In the genomic region with DNA sequence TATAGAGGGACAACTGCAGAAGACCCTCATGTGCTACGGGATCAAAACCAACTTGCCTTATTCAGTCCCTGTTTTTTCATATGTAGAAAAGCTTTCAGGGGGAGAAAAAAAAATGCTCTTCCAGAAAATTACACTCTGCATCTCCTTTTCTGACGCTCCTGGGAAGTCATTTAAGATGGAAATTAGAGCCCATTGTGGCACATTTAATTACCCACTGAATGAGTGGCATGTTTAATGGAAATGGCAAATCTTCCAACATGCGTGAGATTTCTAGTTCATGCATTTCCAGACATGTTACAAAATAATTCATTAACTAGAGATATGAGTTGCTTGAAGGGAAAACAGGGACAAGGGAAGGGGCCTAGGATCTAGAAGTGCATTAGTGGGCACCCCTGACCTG, we compare ENCODE assay signal across 17 mouse cellular contexts.
DNase-seq lines count a peak whose midpoint lies in the region; ATAC-seq and TF ChIP-seq lines count a peak whose summit lies in the region.
"Had no signal": no experiment of that assay in that cellular context is flagged by ENCODE, and none has a peak within 500 bp of the region (broad histone marks: within the 10 kb centered on the region; RNA-seq: fewer than 3 reads in every experiment).

No protein-coding gene starts in this region.

- 20% methylated on average over 3 of the region's 3 CpGs for WGBS in forebrain, postnatal 0 days
- WGBS in forebrain, embryonic 16.5 days, result 21% methylated on average over 3 of the region's 3 CpGs
- 41% methylated on average over 3 of the region's 3 CpGs for WGBS in hindbrain, embryonic 13.5 days
- 76% methylated on average over 3 of the region's 3 CpGs for WGBS in hindbrain, embryonic 11.5 days

- no peak overlapping the region for H3K4me2 ChIP-seq in forebrain, postnatal 0 days (ENCODE audit: low read depth)
- H3K4me2 ChIP-seq in forebrain, embryonic 16.5 days (ENCODE audit: low read length), result no peak overlapping the region
- no peak overlapping the region for H3K4me2 ChIP-seq in hindbrain, embryonic 13.5 days
- H3K4me2 ChIP-seq in hindbrain, embryonic 11.5 days (replicated peaks; ENCODE audit: low read depth, low read length), result no peak overlapping the region
- H3K4me2 ChIP-seq: embryonic facial prominence, embryonic 12.5 days; forebrain, embryonic 15.5 days had no signal

- no peaks in the 10 kb centered on the region for H3K27me3 ChIP-seq in forebrain, postnatal 0 days (ENCODE audit: insufficient read depth, low read length)
- H3K27me3 ChIP-seq in forebrain, embryonic 16.5 days (replicated peaks; ENCODE audit: control insufficient read depth, insufficient read depth, low read length), result no peaks in the 10 kb centered on the region
- H3K27me3 ChIP-seq in hindbrain, embryonic 13.5 days, result no peaks in the 10 kb centered on the region
- H3K27me3 ChIP-seq in hindbrain, embryonic 11.5 days (ENCODE audit: control insufficient read depth, insufficient read depth, low read length), result no peaks in the 10 kb centered on the region
- H3K27me3 ChIP-seq: embryonic facial prominence, embryonic 12.5 days; forebrain, embryonic 15.5 days had no signal

- no peak for ATAC-seq in forebrain, postnatal 0 days
- no peak for ATAC-seq in forebrain, embryonic 16.5 days
- ATAC-seq in hindbrain, embryonic 13.5 days (ENCODE audit: low FRiP score), result no peak
- no peak for ATAC-seq in hindbrain, embryonic 11.5 days (ENCODE audit: low FRiP score)
- ATAC-seq: forebrain, embryonic 15.5 days had no signal

- H3K4me3 ChIP-seq in forebrain, postnatal 0 days (ENCODE audit: low read depth, low read length), result no peak overlapping the region
- H3K4me3 ChIP-seq in forebrain, embryonic 16.5 days (replicated peaks; ENCODE audit: low read length), result no peak overlapping the region
- no peak overlapping the region for H3K4me3 ChIP-seq in hindbrain, embryonic 13.5 days
- no peak overlapping the region for H3K4me3 ChIP-seq in hindbrain, embryonic 11.5 days (ENCODE audit: low read depth, low read length)
- H3K4me3 ChIP-seq: embryonic facial prominence, embryonic 10.5 days; embryonic facial prominence, embryonic 12.5 days; forebrain, embryonic 15.5 days had no signal

- no peak overlapping the region for H3K9ac ChIP-seq in forebrain, postnatal 0 days
- no peak overlapping the region for H3K9ac ChIP-seq in forebrain, embryonic 16.5 days (replicated peaks; ENCODE audit: low read depth, low read length)
- no peak overlapping the region for H3K9ac ChIP-seq in hindbrain, embryonic 13.5 days
- H3K9ac ChIP-seq in hindbrain, embryonic 11.5 days (ENCODE audit: low read depth, low read length), result no peak overlapping the region
- H3K9ac ChIP-seq: embryonic facial prominence, embryonic 12.5 days; forebrain, embryonic 15.5 days had no signal

- 0 out of 2 replicates have a peak, but pooled peaks cover 4% of the 10 kb centered on the region for H3K4me1 ChIP-seq in forebrain, postnatal 0 days (ENCODE audit: insufficient read depth)
- H3K4me1 ChIP-seq in forebrain, embryonic 16.5 days (replicated peaks; ENCODE audit: control insufficient read depth, insufficient read depth, low read length), result peaks cover 6% of the 10 kb centered on the region
- H3K4me1 ChIP-seq in hindbrain, embryonic 13.5 days (replicated peaks), result peaks cover 15% of the 10 kb centered on the region
- no peaks in the 10 kb centered on the region for H3K4me1 ChIP-seq in hindbrain, embryonic 11.5 days (replicated peaks; ENCODE audit: control insufficient read depth, insufficient read depth, low read length)
- H3K4me1 ChIP-seq: embryonic facial prominence, embryonic 10.5 days; embryonic facial prominence, embryonic 12.5 days had no signal

- H3K9me3 ChIP-seq in forebrain, postnatal 0 days (ENCODE audit: low read length), result no peaks in the 10 kb centered on the region
- no peaks in the 10 kb centered on the region for H3K9me3 ChIP-seq in forebrain, embryonic 16.5 days (ENCODE audit: control insufficient read depth, low read length)
- no peaks in the 10 kb centered on the region for H3K9me3 ChIP-seq in hindbrain, embryonic 13.5 days
- no peaks in the 10 kb centered on the region for H3K9me3 ChIP-seq in hindbrain, embryonic 11.5 days (ENCODE audit: control insufficient read depth, low read length)
- H3K9me3 ChIP-seq: embryonic facial prominence, embryonic 10.5 days; embryonic facial prominence, embryonic 12.5 days; forebrain, embryonic 15.5 days had no signal

- no peak for TF ChIP-seq POLR2A in brain, embryonic 14.5 days (IDR thresholded peaks at IDR 0.05; ENCODE audit: borderline replicate concordance, extremely low read depth, insufficient read depth, insufficient read length, poor library complexity, severe bottlenecking)

- H3K36me3 ChIP-seq in forebrain, postnatal 0 days (ENCODE audit: insufficient read depth), result no peaks in the 10 kb centered on the region
- H3K36me3 ChIP-seq in forebrain, embryonic 16.5 days (ENCODE audit: control insufficient read depth, insufficient read depth), result no peaks in the 10 kb centered on the region
- H3K36me3 ChIP-seq in hindbrain, embryonic 13.5 days, result no peaks in the 10 kb centered on the region
- no peaks in the 10 kb centered on the region for H3K36me3 ChIP-seq in hindbrain, embryonic 11.5 days (ENCODE audit: control insufficient read depth, insufficient read depth, low read length)
- H3K36me3 ChIP-seq: embryonic facial prominence, embryonic 10.5 days; embryonic facial prominence, embryonic 12.5 days; forebrain, embryonic 15.5 days had no signal

- peak; percentile 17 for DNase-seq in forebrain, postnatal 0 days
- no peak for DNase-seq in hindbrain, embryonic 11.5 days (ENCODE audit: low spot score)
- DNase-seq in brain, embryonic 14.5 days (ENCODE audit: low read depth), result peak; percentile 62
- no peak for DNase-seq in spleen, adult 12 weeks (ENCODE audit: low spot score)
- DNase-seq: adrenal gland, adult 2 months; adrenal gland, postnatal 10 days; adrenal gland, postnatal 25 days; cerebellum, adult 11-12 months; cerebellum, adult 2 months; cerebellum, adult 9-10 months; cerebellum, postnatal 10 days; cerebellum, postnatal 25 days had no signal

- TF ChIP-seq CTCF in forebrain, postnatal 0 days (IDR thresholded peaks at IDR 0.05; ENCODE audit: low read depth), result no peak
- TF ChIP-seq CTCF in brain, embryonic 14.5 days (IDR thresholded peaks at IDR 0.05; ENCODE audit: borderline replicate concordance, extremely low read depth, insufficient read depth, insufficient read length), result no peak

- no peak overlapping the region for H3K27ac ChIP-seq in forebrain, postnatal 0 days (ENCODE audit: low read depth, low read length)
- no peak overlapping the region for H3K27ac ChIP-seq in forebrain, embryonic 16.5 days (ENCODE audit: low read length)
- H3K27ac ChIP-seq in hindbrain, embryonic 13.5 days, result peak overlapping the region; percentile 42; the same call in 1 of the 2 replicates
- no peak overlapping the region for H3K27ac ChIP-seq in hindbrain, embryonic 11.5 days (ENCODE audit: low read depth, low read length)
- H3K27ac ChIP-seq: embryonic facial prominence, embryonic 10.5 days; embryonic facial prominence, embryonic 12.5 days; forebrain, embryonic 15.5 days had no signal

Comparison
In these comparisons a context has a peak if more than half of its experiments do, and no peak if none do; other contexts are left out.
1. DNase-seq: peak in forebrain, postnatal 0 days (single experiment) and brain, embryonic 14.5 days (single experiment); none in hindbrain, embryonic 11.5 days (single experiment) and spleen, adult 12 weeks (single experiment).